Mouse (Mus musculus) liver, postnatal 0 days (tissue): ENCODE results near the gene Olfr524.

Experiments used
- CTCF ChIP-seq: sonication (generic); IDR thresholded peaks from 2 replicates; pipeline ENCODE4 v1.5.1; 2016; ENCODE audit warnings: antibody characterized with exemption, low read depth
- EP300 ChIP-seq: IDR thresholded peaks from 2 replicates; pipeline ENCODE4 v1.6.1; 2016; ENCODE audit warnings: antibody characterized with exemption, low read depth, mild to moderate bottlenecking

DNA sequence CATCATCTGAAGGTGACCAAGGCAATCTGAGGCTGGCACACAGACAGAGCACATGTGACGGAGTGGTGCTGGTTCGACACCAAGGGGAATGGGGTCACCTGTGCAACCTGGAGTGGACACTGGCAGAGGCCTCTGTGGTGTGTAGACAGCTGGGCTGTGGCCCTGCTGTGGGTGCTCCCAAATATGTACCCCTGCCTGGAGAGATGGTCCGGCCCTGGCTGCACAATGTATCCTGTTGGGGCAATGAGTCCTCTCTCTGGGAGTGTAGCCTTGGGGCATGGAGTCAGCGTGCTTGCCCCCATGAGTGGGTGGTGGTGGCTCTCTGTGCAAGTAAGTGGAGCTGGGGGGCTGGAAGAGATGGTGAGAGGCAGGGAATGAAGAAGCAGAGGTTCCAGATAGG lies 14.6 kb upstream of the Olfr524 start:
- TF ChIP-seq CTCF (no peak), EP300 (no peak)
